Mouse (Mus musculus): ENCODE measurements around the gene Nox3. TPM values are rescaled to one million over a fixed set of nuclear protein-coding genes. Genes with fewer than 3 reads are reported as not detected.

The Nox3 gene
- not detected in 2 replicates for polyA plus RNA-seq (2012; rRNA removed)

DNA sequence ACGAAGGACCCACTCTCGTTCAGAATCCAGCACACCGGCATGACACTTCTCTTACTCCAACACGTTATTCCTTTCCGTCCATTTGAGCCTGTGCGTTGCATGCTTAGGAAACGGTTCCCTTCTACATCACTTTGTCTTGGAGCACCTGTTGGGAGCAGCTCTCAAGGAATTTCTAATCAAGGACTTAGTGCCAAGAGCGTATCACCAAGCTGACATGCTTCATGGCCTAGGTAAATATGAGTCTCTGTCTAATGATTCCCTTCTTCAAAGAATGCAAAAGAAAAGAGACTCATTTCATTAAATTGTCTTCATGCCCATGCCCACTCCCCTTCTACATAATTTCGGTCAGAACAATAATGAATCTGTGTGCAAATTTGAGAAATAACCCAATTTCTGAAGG lies at the start of gene Nox3:
Gene Nox3 (minus strand): TSS at position 101 of the 400 bp plus-strand sequence.
- no peak within 1 kb of the TSS for H3K27ac ChIP-seq (ENCODE audit: insufficient read depth, low read depth, low read length)
- no peaks in the 10 kb centered on the region for H3K4me1 ChIP-seq (ENCODE audit: control insufficient read depth, insufficient read depth, insufficient read length, low read length)
- no peaks in the 10 kb centered on the region for H3K36me3 ChIP-seq (ENCODE audit: control insufficient read depth, insufficient read depth, low read length)
- H3K27me3 ChIP-seq (ENCODE audit: control insufficient read depth, insufficient read depth, low read length), result no peaks in the 10 kb centered on the region
- TF ChIP-seq POLR2A (IDR thresholded peaks at IDR 0.05; ENCODE audit: low read depth, low read length) (no peak), CTCF (IDR thresholded peaks at IDR 0.05; ENCODE audit: extremely low read depth, insufficient read length, insufficient replicate concordance, low read depth, low read length) (no peak)
- 91% methylated on average over 9 of the region's 9 CpGs for WGBS
- H3K4me3 ChIP-seq (ENCODE audit: low read depth, low read length), result no peak within 1 kb of the TSS

DNA sequence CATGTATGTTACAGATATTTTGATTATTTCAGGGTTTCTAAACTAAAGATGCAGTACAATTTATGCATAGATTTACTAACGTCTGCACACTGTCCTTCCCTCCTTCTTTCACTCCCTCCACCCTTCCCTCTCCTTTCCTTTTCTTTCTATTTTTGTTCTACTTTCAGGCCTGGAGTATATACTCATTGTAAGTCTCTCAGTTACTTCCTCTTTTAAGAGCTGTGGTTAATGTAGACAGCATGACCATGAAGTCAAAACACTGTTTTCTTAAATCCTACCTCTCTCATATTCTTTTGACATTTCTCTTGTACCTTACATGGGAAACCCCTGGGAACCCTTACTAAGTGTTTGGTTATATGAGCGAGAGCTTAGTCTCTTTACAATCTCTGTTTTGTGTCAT lies 48.3 kb upstream of the Nox3 start:
- Histone ChIP-seq H3K36me3 (ENCODE audit: control insufficient read depth, insufficient read depth, low read length) (no peaks in the 10 kb centered on the region), H3K4me3 (ENCODE audit: low read depth, low read length) (no peak overlapping the region), H3K27me3 (ENCODE audit: control insufficient read depth, insufficient read depth, low read length) (no peaks in the 10 kb centered on the region), H3K27ac (ENCODE audit: insufficient read depth, low read depth, low read length) (no peak overlapping the region), H3K4me1 (ENCODE audit: control insufficient read depth, insufficient read depth, insufficient read length, low read length) (no peaks in the 10 kb centered on the region)
- WGBS, result 56% methylated on average over 2 of the region's 2 CpGs
- TF ChIP-seq CTCF (IDR thresholded peaks at IDR 0.05; ENCODE audit: extremely low read depth, insufficient read length, insufficient replicate concordance, low read depth, low read length) (no peak), POLR2A (IDR thresholded peaks at IDR 0.05; ENCODE audit: low read depth, low read length) (no peak)

DNA sequence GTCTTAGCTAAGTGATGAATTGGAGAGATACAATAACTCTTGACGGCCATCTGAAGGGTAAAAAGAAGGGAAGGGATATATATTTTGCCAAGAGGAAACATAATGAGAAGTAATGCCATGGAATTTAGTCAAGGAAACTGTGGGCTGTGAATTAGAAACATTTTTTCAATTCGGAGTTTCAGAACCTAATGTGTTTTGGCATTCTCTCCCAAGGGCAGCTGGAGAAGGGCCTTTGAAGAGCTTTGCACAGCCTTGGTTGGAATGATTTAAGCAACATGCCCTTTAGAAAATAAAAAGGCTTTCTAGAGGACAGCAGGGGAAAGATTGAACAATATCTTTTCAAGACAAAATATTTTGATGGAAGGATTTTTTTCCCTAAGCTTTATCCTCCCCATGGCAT lies 40.9 kb upstream of the Nox3 start:
- H3K4me3 ChIP-seq (ENCODE audit: low read depth, low read length), result no peak overlapping the region
- H3K36me3 ChIP-seq (ENCODE audit: control insufficient read depth, insufficient read depth, low read length), result no peaks in the 10 kb centered on the region
- H3K27ac ChIP-seq (ENCODE audit: insufficient read depth, low read depth, low read length), result no peak overlapping the region
- H3K27me3 ChIP-seq (ENCODE audit: control insufficient read depth, insufficient read depth, low read length), result no peaks in the 10 kb centered on the region
- TF ChIP-seq CTCF (IDR thresholded peaks at IDR 0.05; ENCODE audit: extremely low read depth, insufficient read length, insufficient replicate concordance, low read depth, low read length) (no peak), POLR2A (IDR thresholded peaks at IDR 0.05; ENCODE audit: low read depth, low read length) (no peak)
- H3K4me1 ChIP-seq (ENCODE audit: control insufficient read depth, insufficient read depth, insufficient read length, low read length), result no peaks in the 10 kb centered on the region
- 69% methylated on average over 2 of the region's 2 CpGs for whole genome bisulfite sequencing

DNA sequence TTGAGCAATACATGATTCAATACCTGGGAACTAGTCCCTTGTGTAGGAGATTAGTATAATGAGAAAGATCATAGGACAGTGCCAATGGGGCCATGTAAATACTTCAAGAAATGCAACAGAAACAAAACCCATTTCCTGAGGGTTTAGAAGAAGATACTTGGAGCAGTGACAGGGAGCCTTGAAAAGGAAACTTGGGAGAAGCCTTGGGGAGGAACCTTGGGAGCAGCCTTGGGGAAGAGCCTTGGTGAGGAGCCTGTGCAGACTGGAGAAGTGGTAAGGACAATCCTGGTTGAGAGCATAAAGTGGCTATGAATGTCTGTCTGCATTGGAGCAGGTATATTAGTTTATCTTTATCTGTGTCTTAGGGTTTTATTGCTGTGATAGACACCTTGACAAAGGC lies 38.2 kb upstream of the Nox3 start:
- no peak for TF ChIP-seq POLR2A (IDR thresholded peaks at IDR 0.05; ENCODE audit: low read depth, low read length)
- no peak overlapping the region for H3K4me3 ChIP-seq (ENCODE audit: low read depth, low read length)
- H3K27me3 ChIP-seq (ENCODE audit: control insufficient read depth, insufficient read depth, low read length), result no peaks in the 10 kb centered on the region
- no peaks in the 10 kb centered on the region for H3K36me3 ChIP-seq (ENCODE audit: control insufficient read depth, insufficient read depth, low read length)
- H3K27ac ChIP-seq (ENCODE audit: insufficient read depth, low read depth, low read length), result no peak overlapping the region
- no peaks in the 10 kb centered on the region for H3K4me1 ChIP-seq (ENCODE audit: control insufficient read depth, insufficient read depth, insufficient read length, low read length)

DNA sequence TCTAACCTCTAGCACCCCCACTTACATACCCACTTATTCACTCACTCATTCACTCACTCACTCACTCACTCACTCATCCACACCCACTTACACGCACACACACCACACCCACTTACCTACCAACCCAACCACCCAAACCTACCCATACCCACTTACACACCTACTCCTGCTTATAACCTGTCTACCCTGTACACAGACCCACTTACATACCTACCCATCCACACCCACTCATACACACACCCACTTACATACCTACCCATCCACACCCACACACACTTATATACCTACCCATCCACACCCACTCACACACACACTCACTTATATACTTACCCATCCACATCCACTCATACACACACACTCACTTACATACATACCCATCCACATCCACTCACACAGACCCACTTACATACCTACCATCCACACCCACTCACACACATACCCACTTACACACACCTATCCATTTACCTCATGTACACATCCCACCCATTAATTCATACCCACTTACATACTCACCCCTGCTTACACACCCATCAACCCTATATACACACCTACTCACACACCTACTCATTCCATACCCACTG lies 9.4 kb upstream of the Nox3 start:
- Histone ChIP-seq H3K4me1 (ENCODE audit: control insufficient read depth, insufficient read depth, insufficient read length, low read length) (no peaks in the 10 kb centered on the region), H3K27me3 (ENCODE audit: control insufficient read depth, insufficient read depth, low read length) (no peaks in the 10 kb centered on the region), H3K27ac (ENCODE audit: insufficient read depth, low read depth, low read length) (no peak overlapping the region), H3K4me3 (ENCODE audit: low read depth, low read length) (no peak overlapping the region), H3K36me3 (ENCODE audit: control insufficient read depth, insufficient read depth, low read length) (no peaks in the 10 kb centered on the region)
- 88% methylated on average over 1 of the region's 1 CpGs for WGBS
- TF ChIP-seq POLR2A (IDR thresholded peaks at IDR 0.05; ENCODE audit: low read depth, low read length), result no peak

DNA sequence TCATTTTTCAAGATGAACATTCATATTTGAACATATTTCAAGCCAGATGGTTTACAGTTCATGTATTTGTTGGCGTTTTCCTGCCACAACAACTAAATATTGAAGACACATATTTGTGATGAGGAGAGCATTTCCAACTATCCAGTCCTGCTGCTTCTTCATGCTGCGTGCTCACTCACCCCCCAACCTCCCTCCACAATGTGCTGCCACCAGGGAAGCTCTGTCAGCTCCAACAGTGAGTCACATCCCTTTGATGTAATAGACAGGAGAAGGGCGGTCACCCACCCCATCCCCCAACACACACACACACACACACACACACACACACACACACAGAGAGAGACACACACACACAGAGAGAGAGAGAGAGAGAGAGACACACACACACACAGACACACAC lies 6.3 kb upstream of the Nox3 start:
- TF ChIP-seq CTCF (IDR thresholded peaks at IDR 0.05; ENCODE audit: extremely low read depth, insufficient read length, insufficient replicate concordance, low read depth, low read length) (no peak), POLR2A (IDR thresholded peaks at IDR 0.05; ENCODE audit: low read depth, low read length) (no peak)
- 63% methylated on average over 3 of the region's 3 CpGs for WGBS
- H3K27ac ChIP-seq (ENCODE audit: insufficient read depth, low read depth, low read length), result no peak overlapping the region
- no peaks in the 10 kb centered on the region for H3K27me3 ChIP-seq (ENCODE audit: control insufficient read depth, insufficient read depth, low read length)
- no peaks in the 10 kb centered on the region for H3K36me3 ChIP-seq (ENCODE audit: control insufficient read depth, insufficient read depth, low read length)
- H3K4me3 ChIP-seq (ENCODE audit: low read depth, low read length), result no peak overlapping the region
- H3K4me1 ChIP-seq (ENCODE audit: control insufficient read depth, insufficient read depth, insufficient read length, low read length), result no peaks in the 10 kb centered on the region

DNA sequence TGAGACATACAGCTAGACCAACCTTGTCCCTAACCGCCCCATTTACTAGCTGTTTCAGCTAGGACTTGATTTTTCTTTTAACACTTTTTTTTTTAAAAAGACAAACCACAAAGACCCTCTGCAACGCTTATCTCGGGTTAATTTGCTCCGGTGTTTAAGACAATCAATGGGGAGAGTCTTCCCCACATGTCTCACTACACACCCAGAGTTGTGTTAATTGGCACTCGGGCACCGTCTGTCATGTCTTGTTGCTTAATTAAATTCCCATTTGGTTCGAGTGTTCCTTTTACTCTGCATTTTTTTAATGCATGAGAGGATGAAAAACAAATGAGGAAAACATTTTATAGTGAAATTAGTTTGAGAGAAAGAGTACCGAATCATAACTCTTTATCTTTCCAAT lies 3.2 kb downstream of the Nox3 start:
- Histone ChIP-seq H3K4me1 (ENCODE audit: control insufficient read depth, insufficient read depth, insufficient read length, low read length) (no peaks in the 10 kb centered on the region), H3K4me3 (ENCODE audit: low read depth, low read length) (no peak overlapping the region), H3K36me3 (ENCODE audit: control insufficient read depth, insufficient read depth, low read length) (no peaks in the 10 kb centered on the region), H3K27me3 (ENCODE audit: control insufficient read depth, insufficient read depth, low read length) (no peaks in the 10 kb centered on the region), H3K27ac (ENCODE audit: insufficient read depth, low read depth, low read length) (no peak overlapping the region)
- TF ChIP-seq CTCF (IDR thresholded peaks at IDR 0.05; ENCODE audit: extremely low read depth, insufficient read length, insufficient replicate concordance, low read depth, low read length), result no peak
- TF ChIP-seq POLR2A (IDR thresholded peaks at IDR 0.05; ENCODE audit: low read depth, low read length), result no peak
- WGBS, result 65% methylated on average over 8 of the region's 8 CpGs

Measured in small intestine, adult 2 months (tissue).